Mouse (Mus musculus) lung, adult 2 months (tissue): Measurements from ENCODE around the gene Fzd10.

Source experiments
- CTCF ChIP-seq: fragments of 200-500 bp; IDR thresholded peaks from 2 replicates; pipeline ENCODE4 v1.5.1; 2011; ENCODE audit warnings: mild to moderate bottlenecking, low read length, control low read depth; ENCODE audit not compliant: insufficient read depth
- POLR2A ChIP-seq: fragments of 200-500 bp; IDR thresholded peaks from 2 replicates; pipeline ENCODE4 v1.6.1; 2011; ENCODE audit warnings: low read depth, mild to moderate bottlenecking, control low read depth, low read length, borderline replicate concordance; ENCODE audit errors: extremely low read depth

GRCm38 (mm10) chr5:128609091-128609490 lies 8.4 kb downstream of the Fzd10 start:
- TF ChIP-seq CTCF (no peak), POLR2A (no peak)
